ENCODE assay signal across 18 mouse cellular contexts in genomic region chrX:19700284-19700683, GRCm38 (mm10).
A peak's percentile ranks its signal among the peaks of the same experiment; 100 is the strongest.
DNase-seq lines count a peak whose midpoint lies in the region; ATAC-seq lines count a peak whose summit lies in the region.
"Had no signal": no experiment of that assay in that cellular context is flagged by ENCODE, and none has a peak within 500 bp of the region (broad histone marks: within the 10 kb centered on the region; RNA-seq: fewer than 3 reads in every experiment).

No protein-coding gene starts in this region.

- no peak for ATAC-seq in heart, embryonic 11.5 days (replicated peaks; ENCODE audit: insufficient number of reproducible peaks, low FRiP score, low TSS enrichment)
- ATAC-seq: forebrain, embryonic 13.5 days; forebrain, postnatal 0 days; intestine, embryonic 16.5 days had no signal

- no peaks in the 10 kb centered on the region for H3K9me3 ChIP-seq in heart, embryonic 11.5 days (replicated peaks; ENCODE audit: control insufficient read depth, low read length)
- H3K9me3 ChIP-seq: embryonic facial prominence, embryonic 10.5 days; forebrain, embryonic 13.5 days; heart, embryonic 13.5 days; hindbrain, embryonic 15.5 days had no signal

- H3K4me2 ChIP-seq in heart, embryonic 11.5 days = no peak overlapping the region
- H3K4me2 ChIP-seq: forebrain, embryonic 13.5 days; heart, embryonic 13.5 days; hindbrain, embryonic 15.5 days had no signal

- no peak overlapping the region for H3K9ac ChIP-seq in heart, embryonic 11.5 days (ENCODE audit: low read depth, low read length)
- H3K9ac ChIP-seq: forebrain, embryonic 13.5 days; forebrain, postnatal 0 days; heart, embryonic 13.5 days; hindbrain, embryonic 15.5 days had no signal

- WGBS in heart, embryonic 11.5 days (ENCODE audit: insufficient replicate concordance) = 80% methylated on average over 2 of the region's 2 CpGs

- H3K27me3 ChIP-seq in heart, embryonic 11.5 days (ENCODE audit: control insufficient read depth, insufficient read depth, low read length) = no peaks in the 10 kb centered on the region
- H3K27me3 ChIP-seq: forebrain, embryonic 13.5 days; heart, embryonic 13.5 days; hindbrain, embryonic 15.5 days had no signal

- DNase-seq in adrenal gland, postnatal 36 days = peak; percentile 16 to 18
- no peak for DNase-seq in adrenal gland, postnatal 14 days
- DNase-seq in 3T3-L1 (ENCODE audit: low read depth, low spot score) (peak; percentile 4), ZHBTc4 (ENCODE audit: low read depth, low spot score) (peak; percentile 0)
- peak; percentile 7 for DNase-seq in Muller cell, postnatal 12 days (ENCODE audit: inconsistent ontology term)
- DNase-seq in right cerebral cortex, adult 2 months (ENCODE audit: low spot score in 2 of 2) = no peak
- DNase-seq: cerebellum, adult 2 months; cerebellum, postnatal 10 days; forebrain, postnatal 0 days; gastrocnemius, postnatal 14 days; heart, postnatal 36 days; kidney, adult 2 months had no signal

- H3K4me1 ChIP-seq in heart, embryonic 11.5 days (ENCODE audit: control insufficient read depth, insufficient read depth, low read length) = no peaks in the 10 kb centered on the region
- H3K4me1 ChIP-seq: embryonic facial prominence, embryonic 10.5 days; forebrain, embryonic 13.5 days; heart, embryonic 13.5 days; hindbrain, embryonic 15.5 days had no signal

- H3K36me3 ChIP-seq in heart, embryonic 11.5 days (ENCODE audit: control insufficient read depth, insufficient read depth, low read length) = no peaks in the 10 kb centered on the region
- H3K36me3 ChIP-seq: embryonic facial prominence, embryonic 10.5 days; heart, embryonic 13.5 days; hindbrain, embryonic 15.5 days had no signal

- H3K27ac ChIP-seq in heart, embryonic 11.5 days (ENCODE audit: low read depth, low read length) = no peak overlapping the region
- H3K27ac ChIP-seq: embryonic facial prominence, embryonic 10.5 days; forebrain, embryonic 13.5 days; heart, embryonic 13.5 days; hindbrain, embryonic 15.5 days had no signal

- no peak overlapping the region for H3K4me3 ChIP-seq in heart, embryonic 11.5 days (ENCODE audit: low read depth, low read length)
- H3K4me3 ChIP-seq: embryonic facial prominence, embryonic 10.5 days; forebrain, embryonic 13.5 days; heart, embryonic 13.5 days; hindbrain, embryonic 15.5 days had no signal

Comparison
In these comparisons a context has a peak if more than half of its experiments do, and no peak if none do; other contexts are left out.
1. DNase-seq: peak in adrenal gland, postnatal 36 days (2 of 2), 3T3-L1 (single experiment), Muller cell, postnatal 12 days (single experiment) and ZHBTc4 (single experiment); none in adrenal gland, postnatal 14 days (single experiment) and right cerebral cortex, adult 2 months (0 of 2).